Mouse (Mus musculus): ENCODE measurements at regions not wholly inside any gene's neighbourhood (a gene's known extent, or its start where the extent isn't known, plus 50 kb on each side); places are given as distances from the start of the nearest gene placed in this dataset.

GRCm38 (mm10) chr13:97312420-97313370 is 71.8 kb downstream of the Enc1 start:
- TF ChIP-seq POLR2A (IDR thresholded peaks at IDR 0.05; ENCODE audit: extremely low read depth, insufficient read depth, low read length) (no peak), CTCF (IDR thresholded peaks at IDR 0.05; ENCODE audit: low read depth, low read length) (no peak)

GRCm38 (mm10) chr13:97311340-97311739 is 70.4 kb downstream of the Enc1 start:
- H3K4me3 ChIP-seq (ENCODE audit: insufficient read depth, low read depth, low read length), result no peak overlapping the region
- no peaks in the 10 kb centered on the region for H3K36me3 ChIP-seq (ENCODE audit: control insufficient read depth, insufficient read depth, low read length)
- H3K27ac ChIP-seq (replicated peaks; ENCODE audit: insufficient read depth, low read depth, low read length), result no peak overlapping the region
- no peak overlapping the region for H3K9ac ChIP-seq (ENCODE audit: low read depth, low read length)
- peaks cover 16% of the 10 kb centered on the region for H3K4me1 ChIP-seq (ENCODE audit: control insufficient read depth, insufficient read depth, low read length)
- no peaks in the 10 kb centered on the region for H3K27me3 ChIP-seq (ENCODE audit: control insufficient read depth, insufficient read depth, low read length)
- H3K79me2 ChIP-seq (ENCODE audit: control insufficient read depth, insufficient read depth, low read length), result no peaks in the 10 kb centered on the region
- no peak for TF ChIP-seq POLR2A (IDR thresholded peaks at IDR 0.05; ENCODE audit: extremely low read depth, insufficient read depth, low read length)
- peak; percentile 60 for DNase-seq (ENCODE audit: extremely low read depth, low read depth, low spot score)
- WGBS, result 24% methylated on average over 4 of the region's 4 CpGs

More at GRCm38 (mm10) chr13:97312420-97313370, 71.8 kb downstream of the Enc1 start:
- Histone ChIP-seq H3K4me3 (ENCODE audit: insufficient read depth, low read depth, low read length) (no peak overlapping the region), H3K9ac (ENCODE audit: low read depth, low read length) (no peak overlapping the region), H3K36me3 (ENCODE audit: control insufficient read depth, insufficient read depth, low read length) (no peaks in the 10 kb centered on the region), H3K79me2 (ENCODE audit: control insufficient read depth, insufficient read depth, low read length) (no peaks in the 10 kb centered on the region), H3K27me3 (ENCODE audit: control insufficient read depth, insufficient read depth, low read length) (no peaks in the 10 kb centered on the region), H3K27ac (replicated peaks; ENCODE audit: insufficient read depth, low read depth, low read length) (no peak overlapping the region), H3K4me1 (ENCODE audit: control insufficient read depth, insufficient read depth, low read length) (peaks cover 16% of the 10 kb centered on the region)
- peak; percentile 40 for DNase-seq (ENCODE audit: extremely low read depth, low read depth, low spot score)
- WGBS, result 57% methylated on average over 16 of the region's 16 CpGs

GRCm38 (mm10) chr13:97310855-97311189 is 69.9 kb downstream of the Enc1 start:
- no peak overlapping the region for H3K4me3 ChIP-seq (ENCODE audit: insufficient read depth, low read depth, low read length)
- no peak overlapping the region for H3K27ac ChIP-seq (replicated peaks; ENCODE audit: insufficient read depth, low read depth, low read length)
- no peak overlapping the region for H3K9ac ChIP-seq (ENCODE audit: low read depth, low read length)
- TF ChIP-seq POLR2A (IDR thresholded peaks at IDR 0.05; ENCODE audit: extremely low read depth, insufficient read depth, low read length), result no peak
- no peak for TF ChIP-seq CTCF (IDR thresholded peaks at IDR 0.05; ENCODE audit: low read depth, low read length)
- 77% methylated on average over 3 of the region's 3 CpGs for WGBS
- no peaks in the 10 kb centered on the region for H3K36me3 ChIP-seq (ENCODE audit: control insufficient read depth, insufficient read depth, low read length)
- no peaks in the 10 kb centered on the region for H3K79me2 ChIP-seq (ENCODE audit: control insufficient read depth, insufficient read depth, low read length)
- H3K4me1 ChIP-seq (ENCODE audit: control insufficient read depth, insufficient read depth, low read length), result peaks cover 16% of the 10 kb centered on the region
- H3K27me3 ChIP-seq (ENCODE audit: control insufficient read depth, insufficient read depth, low read length), result no peaks in the 10 kb centered on the region
- no peak for DNase-seq (ENCODE audit: extremely low read depth, low read depth, low spot score)

GRCm38 (mm10) chr13:97310186-97310854 is 69.4 kb downstream of the Enc1 start:
- 81% methylated on average over 8 of the region's 8 CpGs for WGBS
- Histone ChIP-seq H3K27me3 (ENCODE audit: control insufficient read depth, insufficient read depth, low read length) (no peaks in the 10 kb centered on the region), H3K79me2 (ENCODE audit: control insufficient read depth, insufficient read depth, low read length) (no peaks in the 10 kb centered on the region), H3K36me3 (ENCODE audit: control insufficient read depth, insufficient read depth, low read length) (no peaks in the 10 kb centered on the region), H3K4me3 (ENCODE audit: insufficient read depth, low read depth, low read length) (no peak overlapping the region), H3K9ac (ENCODE audit: low read depth, low read length) (no peak overlapping the region), H3K4me1 (ENCODE audit: control insufficient read depth, insufficient read depth, low read length) (peaks cover 16% of the 10 kb centered on the region), H3K27ac (replicated peaks; ENCODE audit: insufficient read depth, low read depth, low read length) (no peak overlapping the region)
- DNase-seq (ENCODE audit: extremely low read depth, low read depth, low spot score), result no peak
- TF ChIP-seq CTCF (IDR thresholded peaks at IDR 0.05; ENCODE audit: low read depth, low read length), result no peak
- no peak for TF ChIP-seq POLR2A (IDR thresholded peaks at IDR 0.05; ENCODE audit: extremely low read depth, insufficient read depth, low read length)

GRCm38 (mm10) chr13:97309411-97309810 is 68.5 kb downstream of the Enc1 start:
- peaks cover 16% of the 10 kb centered on the region for H3K4me1 ChIP-seq (ENCODE audit: control insufficient read depth, insufficient read depth, low read length)
- no peaks in the 10 kb centered on the region for H3K79me2 ChIP-seq (ENCODE audit: control insufficient read depth, insufficient read depth, low read length)
- no peak for DNase-seq (ENCODE audit: extremely low read depth, low read depth, low spot score)
- H3K27me3 ChIP-seq (ENCODE audit: control insufficient read depth, insufficient read depth, low read length), result no peaks in the 10 kb centered on the region
- H3K27ac ChIP-seq (replicated peaks; ENCODE audit: insufficient read depth, low read depth, low read length), result no peak overlapping the region
- H3K36me3 ChIP-seq (ENCODE audit: control insufficient read depth, insufficient read depth, low read length), result no peaks in the 10 kb centered on the region
- no peak overlapping the region for H3K4me3 ChIP-seq (ENCODE audit: insufficient read depth, low read depth, low read length)
- 97% methylated on average over 3 of the region's 3 CpGs for WGBS
- TF ChIP-seq POLR2A (IDR thresholded peaks at IDR 0.05; ENCODE audit: extremely low read depth, insufficient read depth, low read length), result no peak
- TF ChIP-seq CTCF (IDR thresholded peaks at IDR 0.05; ENCODE audit: low read depth, low read length), result no peak
- no peak overlapping the region for H3K9ac ChIP-seq (ENCODE audit: low read depth, low read length)

GRCm38 (mm10) chr13:97308431-97308830 is 67.5 kb downstream of the Enc1 start:
- Histone ChIP-seq H3K4me3 (ENCODE audit: insufficient read depth, low read depth, low read length) (no peak overlapping the region), H3K27me3 (ENCODE audit: control insufficient read depth, insufficient read depth, low read length) (no peaks in the 10 kb centered on the region), H3K79me2 (ENCODE audit: control insufficient read depth, insufficient read depth, low read length) (no peaks in the 10 kb centered on the region), H3K4me1 (ENCODE audit: control insufficient read depth, insufficient read depth, low read length) (peaks cover 16% of the 10 kb centered on the region), H3K36me3 (ENCODE audit: control insufficient read depth, insufficient read depth, low read length) (no peaks in the 10 kb centered on the region), H3K27ac (replicated peaks; ENCODE audit: insufficient read depth, low read depth, low read length) (no peak overlapping the region), H3K9ac (ENCODE audit: low read depth, low read length) (no peak overlapping the region)
- TF ChIP-seq POLR2A (IDR thresholded peaks at IDR 0.05; ENCODE audit: extremely low read depth, insufficient read depth, low read length) (no peak), CTCF (IDR thresholded peaks at IDR 0.05; ENCODE audit: low read depth, low read length) (no peak)
- 95% methylated on average over 2 of the region's 2 CpGs for WGBS
- DNase-seq (ENCODE audit: extremely low read depth, low read depth, low spot score), result no peak

Data from liver, adult 2 months (tissue).